Mouse (Mus musculus): ENCODE measurements around the gene Slc39a11.

DNA sequence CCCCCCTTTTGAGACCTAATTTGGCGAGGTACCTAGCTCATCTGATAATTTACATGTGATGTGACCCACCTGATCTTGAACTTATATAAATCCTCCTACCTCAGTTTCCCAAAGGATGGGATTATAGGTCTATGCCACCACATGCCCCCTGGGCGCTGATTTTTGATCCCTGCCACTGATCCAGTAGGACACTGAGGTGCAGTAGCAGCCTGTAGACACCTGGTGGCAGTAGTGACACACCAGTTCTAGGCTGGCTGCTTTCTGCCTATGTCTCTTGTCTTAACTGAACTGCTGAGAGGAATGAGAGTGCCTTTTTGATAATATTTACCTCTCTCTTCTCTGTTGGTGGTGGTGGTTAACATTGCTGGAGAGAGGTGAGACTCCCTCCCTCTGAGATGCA lies 352.1 kb downstream of the Slc39a11 start:
- no peak for TF ChIP-seq GATA1 (IDR thresholded peaks at IDR 0.05; ENCODE audit: low read length)
- no peak for TF ChIP-seq TAL1 (IDR thresholded peaks at IDR 0.05; ENCODE audit: low read length)
